Mouse (Mus musculus): ENCODE data around the gene Armc7. TPM values are rescaled to one million over a fixed set of nuclear protein-coding genes. Genes with fewer than 3 reads are reported as not detected.

The Armc7 gene
- total and polyA plus RNA-seq, 3 experiments: 1.9 to 3.3 (median 2.7) TPM

GRCm38 (mm10) chr11:115456182-115456581 lies 19.3 kb upstream of the Armc7 start:
- TF ChIP-seq EP300 (IDR thresholded peaks at IDR 0.05; ENCODE audit: insufficient read depth, low read depth, low read length) (no peak), POLR2A (IDR thresholded peaks at IDR 0.05; ENCODE audit: insufficient read depth, low read depth, low read length) (no peak), CTCF (IDR thresholded peaks at IDR 0.05) (no peak)
- H3K4me3 ChIP-seq: no peak overlapping the region
- intact Hi-C loops (cut with DNase I): no loop called here
- 91% methylated on average over 4 of the region's 5 CpGs for WGBS
- H3K36me3 ChIP-seq (ENCODE audit: control insufficient read depth, insufficient read depth, low read length): no peaks in the 10 kb centered on the region
- no peak overlapping the region for H3K9ac ChIP-seq (ENCODE audit: low read depth, low read length)
- H3K79me2 ChIP-seq (replicated peaks; ENCODE audit: control insufficient read depth, insufficient read depth, low read length): no peaks in the 10 kb centered on the region
- H3K27ac ChIP-seq: no peak overlapping the region
- DNase-seq: no peak
- H3K27me3 ChIP-seq (ENCODE audit: control insufficient read depth, insufficient read depth, low read length): no peaks in the 10 kb centered on the region
- no peaks in the 10 kb centered on the region for H3K4me1 ChIP-seq (ENCODE audit: control insufficient read depth, insufficient read depth, low read length)

- H3K79me2 ChIP-seq (replicated peaks; ENCODE audit: control insufficient read depth, insufficient read depth, low read length): no peaks in the 10 kb centered on the region
- no peak overlapping the region for H3K9ac ChIP-seq (ENCODE audit: low read depth, low read length)
- intact Hi-C loops (cut with DNase I): no loop called here
- no peak for DNase-seq
- H3K27me3 ChIP-seq (ENCODE audit: control insufficient read depth, insufficient read depth, low read length): no peaks in the 10 kb centered on the region
- no peaks in the 10 kb centered on the region for H3K4me1 ChIP-seq (ENCODE audit: control insufficient read depth, insufficient read depth, low read length)
- TF ChIP-seq POLR2A (IDR thresholded peaks at IDR 0.05; ENCODE audit: insufficient read depth, low read depth, low read length) (no peak), CTCF (IDR thresholded peaks at IDR 0.05) (no peak), EP300 (IDR thresholded peaks at IDR 0.05; ENCODE audit: insufficient read depth, low read depth, low read length) (no peak)
- H3K27ac ChIP-seq: no peak overlapping the region
- WGBS: 25% methylated on average over 6 of the region's 6 CpGs
- no peaks in the 10 kb centered on the region for H3K36me3 ChIP-seq (ENCODE audit: control insufficient read depth, insufficient read depth, low read length)
- H3K4me3 ChIP-seq: no peak overlapping the region
Measured at GRCm38 (mm10) chr11:115457405-115457804, 18.1 kb upstream of the Armc7 start.

- Histone ChIP-seq H3K9ac (ENCODE audit: low read depth, low read length) (no peak overlapping the region), H3K36me3 (ENCODE audit: control insufficient read depth, insufficient read depth, low read length) (no peaks in the 10 kb centered on the region), H3K79me2 (replicated peaks; ENCODE audit: control insufficient read depth, insufficient read depth, low read length) (no peaks in the 10 kb centered on the region), H3K4me1 (ENCODE audit: control insufficient read depth, insufficient read depth, low read length) (no peaks in the 10 kb centered on the region), H3K27me3 (ENCODE audit: control insufficient read depth, insufficient read depth, low read length) (no peaks in the 10 kb centered on the region), H3K27ac (no peak overlapping the region), H3K4me3 (no peak overlapping the region)
- 40% methylated on average over 8 of the region's 8 CpGs for WGBS
- peak; percentile 34 for TF ChIP-seq CTCF (IDR thresholded peaks at IDR 0.05)
- no peak for TF ChIP-seq EP300 (IDR thresholded peaks at IDR 0.05; ENCODE audit: insufficient read depth, low read depth, low read length)
- intact Hi-C loops (cut with DNase I): no loop called here
- no peak for DNase-seq
Measured at GRCm38 (mm10) chr11:115460976-115461375, 14.5 kb upstream of the Armc7 start.

- H3K4me1 ChIP-seq (ENCODE audit: control insufficient read depth, insufficient read depth, low read length): no peaks in the 10 kb centered on the region
- no peaks in the 10 kb centered on the region for H3K36me3 ChIP-seq (ENCODE audit: control insufficient read depth, insufficient read depth, low read length)
- no peak for DNase-seq
- no peak overlapping the region for H3K27ac ChIP-seq
- WGBS: 79% methylated on average over 5 of the region's 5 CpGs
- H3K4me3 ChIP-seq: no peak overlapping the region
- no peak for TF ChIP-seq POLR2A (IDR thresholded peaks at IDR 0.05; ENCODE audit: insufficient read depth, low read depth, low read length)
- TF ChIP-seq EP300 (IDR thresholded peaks at IDR 0.05; ENCODE audit: insufficient read depth, low read depth, low read length): no peak
- TF ChIP-seq CTCF (IDR thresholded peaks at IDR 0.05): no peak
- H3K9ac ChIP-seq (ENCODE audit: low read depth, low read length): no peak overlapping the region
- intact Hi-C loops (cut with DNase I): no loop called here
- no peaks in the 10 kb centered on the region for H3K79me2 ChIP-seq (replicated peaks; ENCODE audit: control insufficient read depth, insufficient read depth, low read length)
- no peaks in the 10 kb centered on the region for H3K27me3 ChIP-seq (ENCODE audit: control insufficient read depth, insufficient read depth, low read length)
Measured at GRCm38 (mm10) chr11:115461846-115462242, 13.6 kb upstream of the Armc7 start.

- intact Hi-C loops (cut with DNase I): no loop called here
- H3K4me3 ChIP-seq: no peak within 1 kb of the TSS
- 84% methylated on average over 16 of the region's 16 CpGs for WGBS
- H3K27me3 ChIP-seq (ENCODE audit: control insufficient read depth, insufficient read depth, low read length): no peaks in the 10 kb centered on the region
- H3K27ac ChIP-seq: no peak within 1 kb of the TSS
- no peaks in the 10 kb centered on the region; the same call in 1 of the 2 replicates for H3K4me1 ChIP-seq (ENCODE audit: control insufficient read depth, insufficient read depth, low read length)
- no peak for DNase-seq
- no peak within 1 kb of the TSS for H3K9ac ChIP-seq (ENCODE audit: low read depth, low read length)
- H3K36me3 ChIP-seq (ENCODE audit: control insufficient read depth, insufficient read depth, low read length): no peaks in the 10 kb centered on the region
- no peaks in the 10 kb centered on the region for H3K79me2 ChIP-seq (replicated peaks; ENCODE audit: control insufficient read depth, insufficient read depth, low read length)
- TF ChIP-seq CTCF (IDR thresholded peaks at IDR 0.05) (no peak), POLR2A (IDR thresholded peaks at IDR 0.05; ENCODE audit: insufficient read depth, low read depth, low read length) (no peak), EP300 (IDR thresholded peaks at IDR 0.05; ENCODE audit: insufficient read depth, low read depth, low read length) (no peak)
Measured at GRCm38 (mm10) chr11:115462243-115462891, 13.1 kb upstream of the Armc7 start, which contains the start of gene Slc16a5. Slc16a5 (plus strand) TSS chr11:115462474.

- H3K4me1 ChIP-seq (ENCODE audit: control insufficient read depth, insufficient read depth, low read length): no peaks in the 10 kb centered on the region; the same call in 1 of the 2 replicates
- no peak for DNase-seq
- no peak overlapping the region for H3K4me3 ChIP-seq
- H3K9ac ChIP-seq (ENCODE audit: low read depth, low read length): no peak overlapping the region
- no peak for TF ChIP-seq POLR2A (IDR thresholded peaks at IDR 0.05; ENCODE audit: insufficient read depth, low read depth, low read length)
- TF ChIP-seq EP300 (IDR thresholded peaks at IDR 0.05; ENCODE audit: insufficient read depth, low read depth, low read length): no peak
- TF ChIP-seq CTCF (IDR thresholded peaks at IDR 0.05): no peak
- no peak overlapping the region for H3K27ac ChIP-seq
- no peaks in the 10 kb centered on the region for H3K79me2 ChIP-seq (replicated peaks; ENCODE audit: control insufficient read depth, insufficient read depth, low read length)
- intact Hi-C loops (cut with DNase I): no loop called here
- H3K36me3 ChIP-seq (ENCODE audit: control insufficient read depth, insufficient read depth, low read length): no peaks in the 10 kb centered on the region
- H3K27me3 ChIP-seq (ENCODE audit: control insufficient read depth, insufficient read depth, low read length): no peaks in the 10 kb centered on the region
- WGBS: 68% methylated on average over 11 of the region's 11 CpGs
Measured at GRCm38 (mm10) chr11:115463397-115463796, 12.1 kb upstream of the Armc7 start.
